Mouse (Mus musculus): Measurements from ENCODE around the gene Defb20. TPM values are rescaled to one million over a fixed set of nuclear protein-coding genes. Genes with fewer than 3 reads are reported as not detected.

Defb20 gene
- total and polyA plus RNA-seq, 2 experiments from 2014 or later: not detected

- WGBS: 78% methylated on average over 4 of the region's 4 CpGs
- no peak within 1 kb of the TSS for H3K27ac ChIP-seq (ENCODE audit: low read depth, low read length)
- no peak within 1 kb of the TSS for H3K4me2 ChIP-seq (ENCODE audit: low read depth)
- H3K4me3 ChIP-seq (ENCODE audit: low read depth, low read length): no peak within 1 kb of the TSS
- ATAC-seq (no peak), DNase-seq (no peak)
- H3K36me3 ChIP-seq (ENCODE audit: insufficient read depth): no peaks in the 10 kb centered on the region
- no peak within 1 kb of the TSS for H3K9ac ChIP-seq
- H3K9me3 ChIP-seq (ENCODE audit: low read length): no peaks in the 10 kb centered on the region
- no peak for TF ChIP-seq CTCF (IDR thresholded peaks at IDR 0.05; ENCODE audit: low read depth)
- H3K4me1 ChIP-seq (ENCODE audit: insufficient read depth): no peaks in the 10 kb centered on the region
- H3K27me3 ChIP-seq (ENCODE audit: insufficient read depth, low read length): no peaks in the 10 kb centered on the region
These were observed 41.1 kb downstream of the Defb20 start, which contains the start of gene Defb28 for GRCm38 (mm10) chr2:152517981-152518380. Gene Defb28, plus strand, starts transcription at chr2:152518255.

Other genes with a start within 250 kb of the Defb20 start
- 40.2 and 51.8 TPM in 2 replicates for gene Tbc1d20, start 183.2 kb upstream of the Defb20 start, total RNA-seq (2014; rRNA removed)
- gene Tbc1d20, start 183.2 kb upstream of the Defb20 start, polyA plus RNA-seq (2015; fragmentation: Nextera tagmentation; extraction: Ambion mirVana): 24.4 and 27.2 TPM in 2 replicates
- gene Rbck1, start 144.4 kb upstream of the Defb20 start, total RNA-seq (2014; rRNA removed): 105 and 108 TPM in 2 replicates
- 88.9 and 90.7 TPM in 2 replicates for gene Rbck1, start 144.4 kb upstream of the Defb20 start, polyA plus RNA-seq (2015; fragmentation: Nextera tagmentation; extraction: Ambion mirVana)
- gene Trib3, start 133.0 kb upstream of the Defb20 start, total RNA-seq (2014; rRNA removed): 2.0 and 2.2 TPM in 2 replicates
- gene Trib3, start 133.0 kb upstream of the Defb20 start, polyA plus RNA-seq (2015; fragmentation: Nextera tagmentation; extraction: Ambion mirVana): 1.3 and 1.4 TPM in 2 replicates
- gene Nrsn2, start 100.4 kb upstream of the Defb20 start, total RNA-seq (2014; rRNA removed): 30.9 and 43.7 TPM in 2 replicates
- gene Nrsn2, start 100.4 kb upstream of the Defb20 start, polyA plus RNA-seq (2015; fragmentation: Nextera tagmentation; extraction: Ambion mirVana): 32.0 and 52.1 TPM in 2 replicates
- 47.1 and 47.8 TPM in 2 replicates for gene Sox12, start 79.0 kb upstream of the Defb20 start, total RNA-seq (2014; rRNA removed)
- 10.0 and 11.9 TPM in 2 replicates for gene Sox12, start 79.0 kb upstream of the Defb20 start, polyA plus RNA-seq (2015; fragmentation: Nextera tagmentation; extraction: Ambion mirVana)
- 10.5 and 16.4 TPM in 2 replicates for gene Zcchc3, start 62.0 kb upstream of the Defb20 start, total RNA-seq (2014; rRNA removed)
- gene Zcchc3, start 62.0 kb upstream of the Defb20 start, polyA plus RNA-seq (2015; fragmentation: Nextera tagmentation; extraction: Ambion mirVana): 13.5 and 15.4 TPM in 2 replicates
- gene 6820408C15Rik, start 61.5 kb upstream of the Defb20 start, total RNA-seq (2014; rRNA removed): 2.3 and 5.0 TPM in 2 replicates
- 5.6 and 6.4 TPM in 2 replicates for gene 6820408C15Rik, start 61.5 kb upstream of the Defb20 start, polyA plus RNA-seq (2015; fragmentation: Nextera tagmentation; extraction: Ambion mirVana)
- gene Defb23, start 12.4 kb upstream of the Defb20 start, total RNA-seq (2014; rRNA removed): not detected in 2 replicates
- not detected in 2 replicates for gene Defb23, start 12.4 kb upstream of the Defb20 start, polyA plus RNA-seq (2015; fragmentation: Nextera tagmentation; extraction: Ambion mirVana)
- not detected in 2 replicates for gene Defb22, start 13.1 kb downstream of the Defb20 start, total RNA-seq (2014; rRNA removed)
- gene Defb22, start 13.1 kb downstream of the Defb20 start, polyA plus RNA-seq (2015; fragmentation: Nextera tagmentation; extraction: Ambion mirVana): not detected in 2 replicates
- gene Defb26, start 34.6 kb downstream of the Defb20 start, total RNA-seq (2014; rRNA removed): not detected in 2 replicates
- not detected in 2 replicates for gene Defb26, start 34.6 kb downstream of the Defb20 start, polyA plus RNA-seq (2015; fragmentation: Nextera tagmentation; extraction: Ambion mirVana)
- gene Defb28, start 41.2 kb downstream of the Defb20 start, total RNA-seq (2014; rRNA removed): not detected in 2 replicates
- not detected in 2 replicates for gene Defb28, start 41.2 kb downstream of the Defb20 start, polyA plus RNA-seq (2015; fragmentation: Nextera tagmentation; extraction: Ambion mirVana)
- not detected in 2 replicates for gene Defb29, start 63.0 kb downstream of the Defb20 start, total RNA-seq (2014; rRNA removed)
- not detected in 2 replicates for gene Defb29, start 63.0 kb downstream of the Defb20 start, polyA plus RNA-seq (2015; fragmentation: Nextera tagmentation; extraction: Ambion mirVana)
- gene Gm17416, start 92.3 kb downstream of the Defb20 start, total RNA-seq (2014; rRNA removed): not detected in 2 replicates
- gene Gm17416, start 92.3 kb downstream of the Defb20 start, polyA plus RNA-seq (2015; fragmentation: Nextera tagmentation; extraction: Ambion mirVana): not detected in 2 replicates
- gene Defb21, start 95.7 kb downstream of the Defb20 start, total RNA-seq (2014; rRNA removed): not detected in 2 replicates
- gene Defb21, start 95.7 kb downstream of the Defb20 start, polyA plus RNA-seq (2015; fragmentation: Nextera tagmentation; extraction: Ambion mirVana): not detected in 2 replicates
- not detected in 2 replicates for gene Defb19, start 103.2 kb downstream of the Defb20 start, total RNA-seq (2014; rRNA removed)
- gene Defb19, start 103.2 kb downstream of the Defb20 start, polyA plus RNA-seq (2015; fragmentation: Nextera tagmentation; extraction: Ambion mirVana): not detected in 2 replicates
- gene Defb45, start 122.3 kb downstream of the Defb20 start, total RNA-seq (2014; rRNA removed): not detected in 2 replicates
- gene Defb45, start 122.3 kb downstream of the Defb20 start, polyA plus RNA-seq (2015; fragmentation: Nextera tagmentation; extraction: Ambion mirVana): not detected in 2 replicates
- not detected in 2 replicates for gene Defb36, start 127.3 kb downstream of the Defb20 start, total RNA-seq (2014; rRNA removed)
- gene Defb36, start 127.3 kb downstream of the Defb20 start, polyA plus RNA-seq (2015; fragmentation: Nextera tagmentation; extraction: Ambion mirVana): not detected in 2 replicates
- gene Defb25, start 146.0 kb downstream of the Defb20 start, total RNA-seq (2014; rRNA removed): not detected in 2 replicates
- gene Defb25, start 146.0 kb downstream of the Defb20 start, polyA plus RNA-seq (2015; fragmentation: Nextera tagmentation; extraction: Ambion mirVana): not detected in 2 replicates
- gene Rem1, start 149.9 kb downstream of the Defb20 start, total RNA-seq (2014; rRNA removed): 0.46 and 2.7 TPM in 2 replicates
- 0.44 and 0.53 TPM in 2 replicates for gene Rem1, start 149.9 kb downstream of the Defb20 start, polyA plus RNA-seq (2015; fragmentation: Nextera tagmentation; extraction: Ambion mirVana)
- gene H13, start 192.4 kb downstream of the Defb20 start, total RNA-seq (2014; rRNA removed): 121 and 177 TPM in 2 replicates
- 165 and 166 TPM in 2 replicates for gene H13, start 192.4 kb downstream of the Defb20 start, polyA plus RNA-seq (2015; fragmentation: Nextera tagmentation; extraction: Ambion mirVana)
- gene Mcts2, start 210.0 kb downstream of the Defb20 start, total RNA-seq (2014; rRNA removed): 21.5 and 30.8 TPM in 2 replicates
- gene Mcts2, start 210.0 kb downstream of the Defb20 start, polyA plus RNA-seq (2015; fragmentation: Nextera tagmentation; extraction: Ambion mirVana): 26.6 and 29.9 TPM in 2 replicates

Measured in forebrain, postnatal 0 days (tissue).